Mouse (Mus musculus) CD8-positive naive resting alpha-beta T cell, adult 57 days (primary cell): ENCODE data around the gene Tpra1. TPM values are rescaled to one million over a fixed set of nuclear protein-coding genes. Genes with fewer than 3 reads are reported as not detected.

Experiments
- total RNA-seq: library from RNA; stranded (reverse); gene quantifications from one replicate; pipeline ENCODE4 v1.2.4, GENCODE M21; 2023

Gene Tpra1
- total RNA-seq = 78.4 TPM

DNA sequence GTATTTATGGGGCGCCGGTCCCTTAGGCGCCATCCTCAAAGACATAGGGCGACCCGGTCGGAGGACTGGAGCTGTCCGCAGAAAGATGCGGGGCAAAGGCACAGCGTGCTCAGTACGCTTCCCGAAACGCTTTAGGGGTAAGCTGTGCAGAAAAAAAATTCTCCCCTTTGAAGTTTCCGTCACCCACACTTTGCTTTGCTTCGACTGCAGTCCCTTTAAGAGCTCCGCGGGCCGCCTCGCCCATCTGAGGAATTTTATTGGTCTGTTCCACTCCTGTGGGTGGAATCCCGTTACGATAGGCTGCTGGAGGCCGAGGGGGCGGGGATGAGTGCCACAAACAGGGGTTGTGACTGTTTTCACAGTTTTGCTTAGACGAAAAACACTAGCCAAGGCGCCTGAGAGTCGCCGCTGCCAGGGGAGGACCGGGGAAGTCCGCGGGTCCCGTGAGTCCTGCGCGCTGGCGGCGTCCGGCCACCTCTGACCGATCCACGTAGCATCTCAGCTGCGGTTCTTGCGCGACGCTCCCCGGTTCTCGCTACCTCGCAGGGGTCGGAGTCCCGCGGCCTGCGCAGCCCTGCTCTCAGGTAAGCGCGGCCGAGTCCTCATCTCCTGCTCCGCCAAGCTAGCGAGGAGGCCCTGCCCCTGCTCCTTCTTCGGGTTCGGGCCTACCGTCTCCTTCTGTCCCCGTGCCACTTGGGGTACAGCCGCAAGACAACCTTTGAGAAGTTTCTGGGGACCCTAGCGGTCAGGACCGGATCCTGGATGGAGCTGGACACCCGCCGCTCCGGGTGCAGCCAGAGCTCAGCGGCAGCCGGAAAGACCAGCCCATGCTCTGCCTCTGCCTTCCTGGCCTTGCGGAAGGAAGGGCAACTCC lies at the start of gene Tpra1:
Gene Tpra1, plus strand, starts transcription at position 305 of the 874 bp plus-strand sequence.

DNA sequence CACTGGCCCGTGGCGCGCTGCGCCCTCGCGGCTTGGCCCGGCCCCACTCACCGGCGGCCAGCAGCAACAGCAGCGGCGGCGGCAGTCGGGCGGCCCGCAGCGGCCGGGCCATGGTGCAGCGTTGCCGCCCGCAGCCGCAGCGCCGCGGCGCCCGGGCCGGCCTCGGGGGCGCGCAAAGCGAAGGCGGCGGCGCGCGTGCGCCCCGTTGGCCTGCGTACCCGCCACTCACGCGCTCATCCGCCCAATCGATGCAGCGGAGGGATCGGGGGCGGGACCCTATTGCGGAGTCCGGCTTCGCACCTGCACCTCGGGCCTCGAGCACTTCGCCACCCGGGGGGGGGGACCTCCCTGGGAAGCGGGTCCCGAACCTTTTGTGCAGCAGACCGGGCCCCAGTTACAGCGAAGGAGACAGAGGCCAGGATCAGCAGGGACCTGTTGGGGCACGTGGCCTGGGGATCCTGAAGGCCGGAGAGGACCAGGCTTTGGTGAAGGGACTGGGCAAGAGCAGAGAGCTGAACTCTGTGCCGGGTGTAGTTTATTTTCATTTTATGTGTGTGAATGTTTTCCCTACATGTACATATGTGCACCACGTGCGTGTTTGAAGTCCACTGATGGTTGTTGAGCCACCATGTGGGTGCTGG lies 27.1 kb upstream of the Tpra1 start, which contains the start of gene Podxl2:
Gene Podxl2, minus strand, starts transcription at position 177 of the 641 bp plus-strand sequence.

DNA sequence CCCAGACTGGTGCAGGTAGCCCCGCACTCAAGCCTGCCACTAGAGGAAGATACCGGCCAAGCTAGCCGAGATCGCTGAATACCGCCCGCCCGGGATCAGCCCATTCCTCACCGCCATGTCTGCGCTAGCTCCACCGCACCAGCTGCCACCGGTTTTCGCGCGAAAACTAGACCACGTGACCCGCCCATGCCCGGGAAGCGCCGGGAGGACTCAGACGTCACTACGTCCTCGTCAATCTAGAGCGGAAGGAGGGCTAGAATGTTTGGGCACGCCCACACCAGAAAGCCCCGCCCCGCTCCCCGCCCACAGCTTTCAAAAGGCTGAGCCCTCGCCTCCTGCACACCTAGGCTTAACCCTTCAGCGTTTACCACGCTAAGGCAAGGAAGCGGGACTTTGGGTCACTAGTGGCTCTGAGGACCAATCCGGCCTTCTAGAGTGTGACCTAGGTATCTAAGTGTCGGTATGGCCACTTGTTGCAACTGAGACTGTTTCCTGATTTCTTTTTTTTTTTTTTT lies 3.5 kb upstream of the Tpra1 start, which contains the start of gene Mcm2:
Gene Mcm2, minus strand, starts transcription at position 247 of the 515 bp plus-strand sequence.

Other genes with a start within 250 kb of the Tpra1 start
- gene Mgll, start 177.8 kb upstream of the Tpra1 start, total RNA-seq = 0.80 TPM
- 51.6 TPM for gene Abtb1, start 60.3 kb upstream of the Tpra1 start, total RNA-seq
- gene Podxl2, start 27.2 kb upstream of the Tpra1 start, total RNA-seq = not detected
- gene Mcm2, start 3.5 kb upstream of the Tpra1 start, total RNA-seq = 45.7 TPM